Mouse (Mus musculus) lung, adult 2 months (tissue): Measurements from ENCODE around the gene Zfp853. TPM values are rescaled to one million over a fixed set of nuclear protein-coding genes. Genes with fewer than 3 reads are reported as not detected.

Experiments used
- DNase-seq: peaks from one replicate; pipeline ENCODE4 v3.0.0; 2022
- H3K4me1 ChIP-seq: fragments of 200-500 bp; 2 replicates; pipeline ENCODE4 v1.6.1; 2011; ENCODE audit warnings: low read length; ENCODE audit not compliant: control insufficient read depth, insufficient read depth
- H3K4me3 ChIP-seq: fragments of 200-500 bp; replicated peaks from 2 replicates; pipeline ENCODE3; 2011; ENCODE audit warnings: low read depth, mild to moderate bottlenecking, control low read depth, low read length; ENCODE audit errors: extremely low read depth
- CTCF ChIP-seq: fragments of 200-500 bp; IDR thresholded peaks from 2 replicates; pipeline ENCODE4 v1.5.1; 2011; ENCODE audit warnings: mild to moderate bottlenecking, low read length, control low read depth; ENCODE audit not compliant: insufficient read depth
- POLR2A ChIP-seq: fragments of 200-500 bp; IDR thresholded peaks from 2 replicates; pipeline ENCODE4 v1.6.1; 2011; ENCODE audit warnings: low read depth, mild to moderate bottlenecking, control low read depth, low read length, borderline replicate concordance; ENCODE audit errors: extremely low read depth
- WGBS: fragments of 180-500 bp; shearing (Covaris S2); methylation state at CpG from one replicate; pipeline ENCODE4 v1.1.7; 2018; 5-methylcytosine and 5-hydroxymethylcytosine counted together
- polyA plus RNA-seq: library from polyadenylated mRNA; depleted of rRNA; stranded (reverse); fragments of >200 nt; gene quantifications from 2 replicates; pipeline ENCODE4 v1.2.3, GENCODE M21; 2012; rRNA removed

Gene Zfp853
- polyA plus RNA-seq, 1 experiment, result 1.5 TPM

DNA sequence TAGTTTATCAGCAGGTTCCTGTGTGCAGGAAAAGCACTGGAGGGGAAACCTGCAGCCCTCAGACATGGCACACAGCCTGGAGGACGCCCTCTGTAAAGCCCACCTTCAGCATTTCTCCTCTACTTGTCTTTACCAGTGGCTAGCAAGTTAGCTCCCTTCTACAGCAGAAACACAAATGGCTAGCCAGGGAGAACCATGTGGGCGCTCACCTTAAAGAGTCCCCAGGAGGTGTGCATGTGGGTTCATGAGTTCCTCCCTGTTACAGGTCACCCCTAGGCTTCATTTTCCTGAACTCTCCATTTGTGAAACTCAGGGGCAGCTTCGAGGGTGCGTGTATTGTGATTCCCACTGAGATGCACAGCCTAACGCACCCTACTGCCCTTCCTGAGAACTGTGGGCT, 37.6 kb downstream of the Zfp853 start:
- WGBS, result 97% methylated on average over 5 of the region's 5 CpGs
- no peak for DNase-seq
- no peaks in the 10 kb centered on the region; the same call in 1 of the 2 replicates for H3K4me1 ChIP-seq
- no peak for TF ChIP-seq CTCF
- no peak for TF ChIP-seq POLR2A
- no peak overlapping the region for H3K4me3 ChIP-seq

DNA sequence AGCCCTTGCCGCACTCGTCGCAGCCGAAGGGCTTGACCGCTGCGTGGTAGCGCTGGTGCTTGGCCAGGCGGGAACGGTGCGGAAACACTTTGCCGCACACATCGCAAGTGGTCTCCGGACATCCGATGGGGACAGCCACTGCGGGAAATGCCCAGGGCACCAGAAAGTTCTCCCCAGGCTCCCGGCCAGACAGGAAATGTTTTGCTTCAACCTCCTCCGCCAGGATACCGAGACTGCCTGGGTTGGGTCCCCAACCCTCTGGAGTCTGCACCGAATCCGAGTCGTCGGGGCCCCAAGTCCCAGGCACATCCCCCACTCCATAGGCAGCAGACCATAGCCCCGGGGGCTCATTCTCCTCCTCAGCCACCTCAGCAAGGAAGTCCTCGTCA, 38.3 kb downstream of the Zfp853 start:
- WGBS, result 48% methylated on average over 24 of the region's 24 CpGs
- Histone ChIP-seq H3K4me1 (no peaks in the 10 kb centered on the region; the same call in 1 of the 2 replicates), H3K4me3 (no peak overlapping the region)
- no peak for DNase-seq
- TF ChIP-seq POLR2A (no peak), CTCF (no peak)

DNA sequence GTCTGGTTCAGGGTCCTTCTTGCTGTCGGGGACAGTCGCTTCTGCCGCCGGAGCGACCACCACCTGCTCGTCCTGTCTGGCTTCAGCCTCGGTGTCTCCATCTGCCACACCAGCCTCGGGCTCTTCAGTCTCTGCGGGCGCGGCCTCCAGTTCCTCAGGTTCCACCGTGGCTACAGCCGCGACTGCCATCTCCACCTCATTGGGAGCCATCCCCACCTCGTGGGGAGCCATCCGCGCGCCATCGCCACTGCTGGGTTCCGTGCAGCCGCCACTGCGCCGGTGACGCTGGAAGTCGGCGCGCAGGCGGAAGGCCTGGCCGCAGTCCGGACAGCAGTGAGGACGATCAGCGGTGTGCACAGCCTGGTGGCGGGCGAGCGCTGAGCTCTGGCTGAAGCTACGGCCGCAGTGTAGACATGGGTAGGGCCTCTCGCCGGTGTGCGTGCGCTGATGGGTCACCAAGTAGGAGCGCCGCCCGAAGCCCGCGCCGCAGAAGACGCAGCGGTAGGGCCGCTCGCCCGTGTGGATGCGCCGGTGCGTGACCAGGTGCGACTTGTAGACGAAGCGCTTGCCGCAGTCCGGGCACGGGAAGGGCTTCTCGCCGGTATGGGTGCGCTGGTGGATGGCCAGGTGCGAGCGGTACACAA, 38.8 kb downstream of the Zfp853 start:
- Histone ChIP-seq H3K4me3 (no peak overlapping the region), H3K4me1 (no peaks in the 10 kb centered on the region; the same call in 1 of the 2 replicates)
- TF ChIP-seq POLR2A (no peak), CTCF (no peak)
- no peak for DNase-seq
- 42% methylated on average over 66 of the region's 66 CpGs for WGBS

DNA sequence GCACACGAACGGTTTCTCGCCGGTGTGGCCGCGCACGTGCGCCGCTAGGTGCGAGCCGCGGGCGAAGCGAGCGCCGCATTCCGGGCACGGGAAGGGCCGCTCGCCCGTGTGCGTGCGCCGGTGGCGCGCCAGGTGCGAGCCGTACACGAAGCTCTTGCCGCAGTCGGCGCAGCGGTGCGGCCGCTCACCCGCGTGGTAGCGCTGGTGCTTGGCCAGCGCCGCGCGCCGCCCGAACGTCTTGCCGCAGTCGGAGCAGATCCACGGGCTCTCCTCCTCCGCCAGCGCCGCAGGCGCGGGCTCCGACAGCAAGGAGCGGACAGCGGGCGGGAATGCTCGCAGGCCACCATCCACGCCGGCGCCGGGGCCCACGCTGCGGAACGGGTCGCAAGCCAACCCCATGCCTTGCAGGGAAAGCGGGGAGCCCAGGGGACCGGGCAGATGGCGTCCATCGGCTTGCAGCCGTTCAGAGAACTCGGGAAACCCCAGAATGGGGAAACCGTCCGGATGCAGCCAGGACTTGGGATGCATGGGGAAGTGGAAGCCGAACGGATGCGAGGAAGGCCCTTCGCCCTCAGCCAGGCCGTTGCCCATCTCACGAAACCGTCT, 39.4 kb downstream of the Zfp853 start:
- WGBS, result 24% methylated on average over 81 of the region's 81 CpGs
- no peak for DNase-seq
- no peak for TF ChIP-seq POLR2A
- no peak for TF ChIP-seq CTCF
- H3K4me3 ChIP-seq, result no peak overlapping the region
- H3K4me1 ChIP-seq, result no peaks in the 10 kb centered on the region; the same call in 1 of the 2 replicates

DNA sequence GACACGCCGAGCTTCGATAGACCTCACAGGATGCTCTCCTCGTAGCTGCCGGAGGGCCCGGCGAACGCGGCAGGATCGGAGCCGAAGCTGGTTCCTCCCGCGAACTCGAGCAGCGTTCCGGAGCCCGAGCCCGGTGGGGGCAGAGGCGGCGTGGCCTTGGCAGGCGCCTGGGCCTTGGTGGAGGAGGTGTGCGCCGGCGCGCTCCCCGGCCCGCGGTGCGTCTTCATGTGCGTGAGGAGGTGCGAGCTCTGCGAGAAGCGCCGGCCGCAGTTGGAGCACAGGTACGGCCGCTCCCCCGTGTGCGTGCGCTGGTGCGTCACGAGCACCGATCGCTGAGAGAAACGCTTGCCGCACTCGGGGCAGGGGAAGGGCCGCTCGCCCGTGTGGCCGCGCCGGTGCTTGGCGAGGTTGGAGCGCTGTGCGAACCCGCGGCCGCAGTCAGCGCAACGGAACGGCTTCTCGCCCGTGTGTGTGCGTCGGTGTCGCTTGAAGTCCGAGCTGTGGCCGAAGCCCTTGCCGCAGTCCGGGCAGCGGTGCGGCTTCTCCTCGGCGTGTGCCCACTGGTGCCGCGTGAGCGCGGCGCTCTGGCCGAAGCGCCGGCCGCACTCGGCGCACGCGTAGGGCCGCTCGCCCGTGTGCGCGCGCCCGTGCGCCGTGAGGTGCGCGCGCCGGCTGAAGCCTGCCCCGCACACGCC, 40.1 kb downstream of the Zfp853 start:
- DNase-seq, result no peak
- Histone ChIP-seq H3K4me1 (no peaks in the 10 kb centered on the region; the same call in 1 of the 2 replicates), H3K4me3 (no peak overlapping the region)
- 20% methylated on average over 103 of the region's 103 CpGs for WGBS
- TF ChIP-seq POLR2A (no peak), CTCF (no peak)

DNA sequence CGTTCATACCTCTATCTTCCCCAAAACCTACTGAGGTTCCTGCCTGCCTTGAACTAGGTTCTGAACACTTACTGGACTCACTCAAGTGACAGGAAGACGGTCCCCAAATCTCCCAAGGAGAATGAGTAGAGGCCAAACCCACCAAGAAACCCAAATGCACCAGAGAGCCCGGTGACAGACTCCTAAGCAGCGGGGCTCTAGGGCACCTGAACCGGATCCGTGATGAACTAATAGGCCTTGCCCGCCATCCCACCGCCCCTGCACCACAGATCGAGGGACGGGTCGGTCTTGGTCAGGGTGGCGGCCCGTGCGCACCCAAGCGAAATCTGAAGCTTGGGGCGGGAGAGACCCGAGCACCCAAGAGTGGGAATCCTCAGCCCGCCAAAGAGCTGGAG, 40.6 kb downstream of the Zfp853 start:
- H3K4me3 ChIP-seq, result no peak overlapping the region
- DNase-seq, result no peak
- TF ChIP-seq CTCF (no peak), POLR2A (no peak)
- no peaks in the 10 kb centered on the region; the same call in 1 of the 2 replicates for H3K4me1 ChIP-seq
- 49% methylated on average over 18 of the region's 18 CpGs for WGBS

DNA sequence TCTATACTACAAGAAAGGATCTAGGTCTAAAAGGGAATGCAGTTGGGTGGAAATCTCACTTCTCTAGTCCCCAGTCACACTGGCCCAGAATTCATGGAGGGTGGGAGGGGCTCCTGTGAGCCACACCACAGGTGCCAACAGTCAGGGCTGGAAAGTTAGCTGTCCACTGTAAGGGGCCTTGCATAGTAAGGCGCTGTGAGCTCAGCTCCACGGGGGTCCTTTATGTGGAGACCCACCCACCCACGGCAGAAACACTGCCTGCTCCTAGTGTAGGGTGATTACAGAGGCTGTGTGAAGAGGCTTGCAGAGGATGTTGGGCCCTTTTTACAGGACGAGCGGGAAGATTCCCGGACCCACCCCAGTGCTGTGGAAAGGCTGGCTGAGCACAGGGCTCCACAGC, 41.4 kb downstream of the Zfp853 start:
- TF ChIP-seq POLR2A, result no peak
- TF ChIP-seq CTCF, result no peak
- Histone ChIP-seq H3K4me3 (no peak overlapping the region), H3K4me1 (no peaks in the 10 kb centered on the region; the same call in 1 of the 2 replicates)
- no peak for DNase-seq
- 66% methylated on average over 6 of the region's 6 CpGs for WGBS

DNA sequence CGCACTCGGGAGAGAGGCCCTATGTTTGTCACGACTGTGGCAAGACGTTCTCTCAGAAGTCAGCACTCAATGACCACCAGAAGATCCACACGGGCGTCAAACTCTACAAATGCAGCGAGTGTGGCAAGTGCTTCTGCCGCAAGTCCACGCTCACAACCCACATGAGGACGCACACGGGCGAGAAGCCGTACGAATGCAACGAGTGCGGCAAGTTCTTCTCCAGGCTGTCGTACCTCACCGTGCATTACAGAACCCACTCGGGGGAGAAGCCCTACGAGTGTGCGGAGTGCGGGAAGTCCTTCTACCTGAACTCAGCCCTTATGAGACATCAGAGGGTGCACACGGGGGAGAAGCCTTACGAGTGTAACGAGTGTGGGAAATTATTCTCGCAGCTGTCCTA, 48.5 kb downstream of the Zfp853 start:
- 97% methylated on average over 26 of the region's 26 CpGs for WGBS
- Histone ChIP-seq H3K4me1 (no peaks in the 10 kb centered on the region), H3K4me3 (no peak overlapping the region)
- no peak for DNase-seq
- no peak for TF ChIP-seq POLR2A
- TF ChIP-seq CTCF, result no peak

Other genes starting within 250 kb of the Zfp853 start
- gene Rnf216, start 180.6 kb downstream of the Zfp853 start, polyA plus RNA-seq, result 27.7 and 29.8 TPM in 2 replicates
- gene Olfr718-ps1, start 146.0 kb downstream of the Zfp853 start, polyA plus RNA-seq, result not detected in 2 replicates
- gene Rbak, start 112.8 kb downstream of the Zfp853 start, polyA plus RNA-seq, result 3.2 and 4.8 TPM in 2 replicates
- gene Spdye4b, start 112.6 kb downstream of the Zfp853 start, polyA plus RNA-seq, result not detected in 2 replicates
- gene Spdye4a, start 66.7 kb downstream of the Zfp853 start, polyA plus RNA-seq, result not detected in 2 replicates
- 12.0 and 12.2 TPM in 2 replicates for gene Zfp12, start 58.5 kb downstream of the Zfp853 start, polyA plus RNA-seq
- gene Zfp316, start 23.6 kb downstream of the Zfp853 start, polyA plus RNA-seq, result 10.1 and 10.4 TPM in 2 replicates
- gene E130309D02Rik, start 21.7 kb upstream of the Zfp853 start, polyA plus RNA-seq, result 21.8 and 25.1 TPM in 2 replicates
- gene Zdhhc4, start 35.6 kb upstream of the Zfp853 start, polyA plus RNA-seq, result 76.0 and 98.1 TPM in 2 replicates
- gene Grid2ip, start 63.7 kb upstream of the Zfp853 start, polyA plus RNA-seq, result 0.02 and 0.09 TPM in 2 replicates
- gene Kdelr2, start 110.2 kb upstream of the Zfp853 start, polyA plus RNA-seq, result 131 TPM in 2 replicates
- 16.5 and 18.1 TPM in 2 replicates for gene Daglb, start 171.0 kb upstream of the Zfp853 start, polyA plus RNA-seq
- 228 and 400 TPM in 2 replicates for gene Rac1, start 234.4 kb upstream of the Zfp853 start, polyA plus RNA-seq